Mouse (Mus musculus): ENCODE measurements around the gene Aqp7.

Aqp7 gene

GRCm38 (mm10) chr4:41056742-41057332, 8.9 kb upstream of the Aqp7 start:
- peak in 1 of 2 experiments; percentile 6 for DNase-seq

GRCm38 (mm10) chr4:41056253-41056652, 8.3 kb upstream of the Aqp7 start:
- DNase-seq, result no peak

GRCm38 (mm10) chr4:41055111-41055510, 7.2 kb upstream of the Aqp7 start:
- DNase-seq, result no peak

- DNase-seq, result no peak
These were observed 3.8 kb upstream of the Aqp7 start for GRCm38 (mm10) chr4:41051781-41052180.

- DNase-seq, result peak; percentile 96 to 98
These were observed 3.1 kb upstream of the Aqp7 start for GRCm38 (mm10) chr4:41050726-41051675.

GRCm38 (mm10) chr4:41048926-41049325, 987 bp upstream of the Aqp7 start:
- DNase-seq, result no peak

- no peak for DNase-seq
These were observed 1.6 kb downstream of the Aqp7 start for GRCm38 (mm10) chr4:41046254-41046795.

GRCm38 (mm10) chr4:41045288-41045687, 2.7 kb downstream of the Aqp7 start:
- no peak for DNase-seq

- no peak for DNase-seq
These were observed 4.0 kb downstream of the Aqp7 start for GRCm38 (mm10) chr4:41043961-41044360.

- no peak for DNase-seq
These were observed 5.1 kb downstream of the Aqp7 start for GRCm38 (mm10) chr4:41042880-41043279.

GRCm38 (mm10) chr4:41040983-41041382, 7.0 kb downstream of the Aqp7 start:
- DNase-seq, result no peak

- DNase-seq, result no peak
These were observed 10.0 kb downstream of the Aqp7 start for GRCm38 (mm10) chr4:41037942-41038341.

- DNase-seq, result no peak
These were observed 16.7 kb downstream of the Aqp7 start for GRCm38 (mm10) chr4:41031242-41031641.

GRCm38 (mm10) chr4:41029372-41029771, 18.6 kb downstream of the Aqp7 start:
- no peak for DNase-seq

- no peak for DNase-seq
These were observed 19.7 kb downstream of the Aqp7 start for GRCm38 (mm10) chr4:41028272-41028671.

GRCm38 (mm10) chr4:41027872-41028271, 20.1 kb downstream of the Aqp7 start:
- peak; percentile 11 to 26 for DNase-seq

- no peak for DNase-seq
These were observed 21.7 kb downstream of the Aqp7 start for GRCm38 (mm10) chr4:41026086-41026787.

- no peak for DNase-seq
These were observed 26.8 kb downstream of the Aqp7 start for GRCm38 (mm10) chr4:41021094-41021493.

GRCm38 (mm10) chr4:41015798-41016197, 32.1 kb downstream of the Aqp7 start:
- no peak for DNase-seq

- no peak for DNase-seq
These were observed 34.6 kb downstream of the Aqp7 start for GRCm38 (mm10) chr4:41013351-41013750.

GRCm38 (mm10) chr4:41000842-41001639, 46.9 kb downstream of the Aqp7 start:
- peak; percentile 8 to 9 for DNase-seq

- no peak for DNase-seq
These were observed 47.7 kb downstream of the Aqp7 start for GRCm38 (mm10) chr4:41000271-41000670.
